Mouse (Mus musculus) splenic B cell, adult 2 months (primary cell): ENCODE results near the gene Acot9.

ENCODE experiments used
- DNase-seq: peaks from one replicate; pipeline ENCODE4 v3.0.0-alpha.2; 2011; ENCODE audit warnings: low read depth, low spot score
- H3K27me3 ChIP-seq: 2 replicates; pipeline ENCODE4 v1.6.1; 2012; ENCODE audit warnings: mild to moderate bottlenecking, low read length, moderate library complexity, mixed read lengths; ENCODE audit not compliant: control insufficient read depth, poor library complexity, insufficient read depth, severe bottlenecking
- H3K36me3 ChIP-seq: 2 replicates; pipeline ENCODE4 v1.6.1; 2012; ENCODE audit warnings: mild to moderate bottlenecking, low read length, moderate library complexity, mixed read lengths; ENCODE audit not compliant: control insufficient read depth, poor library complexity, insufficient read depth, severe bottlenecking

Acot9 gene

GRCm38 (mm10) chrX:155262235-155262914 is at the start of gene Acot9:
TSS of gene Acot9 (plus strand) at chrX:155262443.
- Histone ChIP-seq H3K27me3 (no peaks in the 10 kb centered on the region), H3K36me3 (no peaks in the 10 kb centered on the region)
- DNase-seq = peak; percentile 94

GRCm38 (mm10) chrX:155214291-155215136 is 47.7 kb upstream of the Acot9 start:
- Histone ChIP-seq H3K36me3 (no peaks in the 10 kb centered on the region), H3K27me3 (no peaks in the 10 kb centered on the region)
- peak; percentile 51 for DNase-seq

GRCm38 (mm10) chrX:155215501-155216248 is 46.6 kb upstream of the Acot9 start:
- no peaks in the 10 kb centered on the region for H3K27me3 ChIP-seq
- DNase-seq = peak; percentile 45
- H3K36me3 ChIP-seq = no peaks in the 10 kb centered on the region

- H3K36me3 ChIP-seq = no peaks in the 10 kb centered on the region
- no peaks in the 10 kb centered on the region for H3K27me3 ChIP-seq
- DNase-seq = peak; percentile 95
These were observed 46.0 kb upstream of the Acot9 start, which contains the start of gene Sat1 for GRCm38 (mm10) chrX:155216271-155216670. TSS of gene Sat1 (minus strand) at chrX:155216449.

GRCm38 (mm10) chrX:155218277-155218676 is 44.0 kb upstream of the Acot9 start:
- DNase-seq = peak; percentile 12
- no peaks in the 10 kb centered on the region for H3K27me3 ChIP-seq

GRCm38 (mm10) chrX:155256856-155257255 is 5.4 kb upstream of the Acot9 start:
- no peaks in the 10 kb centered on the region for H3K27me3 ChIP-seq
- H3K36me3 ChIP-seq = no peaks in the 10 kb centered on the region
- DNase-seq = no peak

More at GRCm38 (mm10) chrX:155218277-155218676, 44.0 kb upstream of the Acot9 start:
- no peaks in the 10 kb centered on the region for H3K36me3 ChIP-seq

GRCm38 (mm10) chrX:155262915-155263252 is 641 bp downstream of the Acot9 start:
- Histone ChIP-seq H3K27me3 (no peaks in the 10 kb centered on the region), H3K36me3 (no peaks in the 10 kb centered on the region)
- no peak for DNase-seq

GRCm38 (mm10) chrX:155278483-155278882 is 16.2 kb downstream of the Acot9 start:
- Histone ChIP-seq H3K36me3 (no peaks in the 10 kb centered on the region), H3K27me3 (no peaks in the 10 kb centered on the region)
- DNase-seq = no peak

- H3K27me3 ChIP-seq = no peaks in the 10 kb centered on the region
- H3K36me3 ChIP-seq = no peaks in the 10 kb centered on the region
- peak; percentile 17 for DNase-seq
These were observed 18.3 kb downstream of the Acot9 start for GRCm38 (mm10) chrX:155280427-155281044.

GRCm38 (mm10) chrX:155306390-155306789 is 44.1 kb downstream of the Acot9 start:
- H3K36me3 ChIP-seq = no peaks in the 10 kb centered on the region
- DNase-seq = peak; percentile 28
- no peaks in the 10 kb centered on the region for H3K27me3 ChIP-seq

GRCm38 (mm10) chrX:155318005-155318404 is 55.8 kb downstream of the Acot9 start:
- DNase-seq = peak; percentile 69
- Histone ChIP-seq H3K27me3 (no peaks in the 10 kb centered on the region), H3K36me3 (no peaks in the 10 kb centered on the region)

GRCm38 (mm10) chrX:155337567-155337904 is 75.3 kb downstream of the Acot9 start:
- no peak for DNase-seq
- H3K27me3 ChIP-seq = no peaks in the 10 kb centered on the region

GRCm38 (mm10) chrX:155337905-155338721 is 75.9 kb downstream of the Acot9 start:
- no peaks in the 10 kb centered on the region for H3K27me3 ChIP-seq
- peak; percentile 83 for DNase-seq
- no peaks in the 10 kb centered on the region for H3K36me3 ChIP-seq

More at GRCm38 (mm10) chrX:155337567-155337904, 75.3 kb downstream of the Acot9 start:
- no peaks in the 10 kb centered on the region for H3K36me3 ChIP-seq

- no peaks in the 10 kb centered on the region for H3K27me3 ChIP-seq
- no peak for DNase-seq
- no peaks in the 10 kb centered on the region for H3K36me3 ChIP-seq
These were observed 78.4 kb downstream of the Acot9 start, which contains the start of gene Prdx4 for GRCm38 (mm10) chrX:155340654-155341053. TSS of gene Prdx4 (minus strand) at chrX:155340754.
